Mouse (Mus musculus): ENCODE data around the gene Gins2.
A peak's percentile ranks its signal among the peaks of the same experiment; 100 is the strongest.

Gene Gins2

GRCm38 (mm10) chr8:120565151-120565711 is 23.9 kb downstream of the Gins2 start:
- no peak for DNase-seq (ENCODE audit: extremely low spot score, low spot score)

- no peak for DNase-seq (ENCODE audit: extremely low spot score, low spot score)
These were observed 25.0 kb downstream of the Gins2 start for GRCm38 (mm10) chr8:120563851-120564837.

- no peak for DNase-seq (ENCODE audit: extremely low spot score, low spot score)
These were observed 25.8 kb downstream of the Gins2 start for GRCm38 (mm10) chr8:120563348-120563724.

GRCm38 (mm10) chr8:120562680-120563347 is 26.3 kb downstream of the Gins2 start:
- DNase-seq (ENCODE audit: extremely low spot score, low spot score), result no peak

- no peak for DNase-seq (ENCODE audit: extremely low spot score, low spot score)
These were observed 27.3 kb downstream of the Gins2 start for GRCm38 (mm10) chr8:120561539-120562435.

GRCm38 (mm10) chr8:120560535-120560934 is 28.6 kb downstream of the Gins2 start:
- DNase-seq (ENCODE audit: extremely low spot score, low spot score), result no peak

GRCm38 (mm10) chr8:120559654-120560053 is 29.4 kb downstream of the Gins2 start:
- DNase-seq (ENCODE audit: extremely low spot score, low spot score), result no peak

GRCm38 (mm10) chr8:120558162-120558561 is 30.9 kb downstream of the Gins2 start:
- DNase-seq (ENCODE audit: extremely low spot score, low spot score), result no peak

GRCm38 (mm10) chr8:120557170-120557965 is 31.7 kb downstream of the Gins2 start:
- no peak for DNase-seq (ENCODE audit: extremely low spot score, low spot score)

- no peak for DNase-seq (ENCODE audit: extremely low spot score, low spot score)
These were observed 32.8 kb downstream of the Gins2 start for GRCm38 (mm10) chr8:120556198-120556892.

- no peak for DNase-seq (ENCODE audit: extremely low spot score, low spot score)
These were observed 34.6 kb downstream of the Gins2 start for GRCm38 (mm10) chr8:120554466-120555039.

GRCm38 (mm10) chr8:120553441-120554123 is 35.5 kb downstream of the Gins2 start:
- DNase-seq (ENCODE audit: extremely low spot score, low spot score), result no peak

- DNase-seq (ENCODE audit: extremely low spot score, low spot score), result no peak
These were observed 36.6 kb downstream of the Gins2 start for GRCm38 (mm10) chr8:120552509-120552908.

- no peak for DNase-seq (ENCODE audit: extremely low spot score, low spot score)
These were observed 37.5 kb downstream of the Gins2 start for GRCm38 (mm10) chr8:120551677-120551980.

- no peak for DNase-seq (ENCODE audit: extremely low spot score, low spot score)
These were observed 38.0 kb downstream of the Gins2 start for GRCm38 (mm10) chr8:120550937-120551676.

- no peak for DNase-seq (ENCODE audit: extremely low spot score, low spot score)
These were observed 38.7 kb downstream of the Gins2 start for GRCm38 (mm10) chr8:120550430-120550829.

- DNase-seq (ENCODE audit: extremely low spot score, low spot score), result no peak
These were observed 39.2 kb downstream of the Gins2 start for GRCm38 (mm10) chr8:120549922-120550321.

- DNase-seq (ENCODE audit: extremely low spot score, low spot score), result peak; percentile 76
These were observed 39.7 kb downstream of the Gins2 start for GRCm38 (mm10) chr8:120549321-120549921.

Data from neural tube, embryonic 10.5 days (tissue).